Mouse (Mus musculus): ENCODE measurements around the gene Tap1.

GRCm38 (mm10) chr17:34238706-34239105 lies 51.4 kb downstream of the Tap1 start, which contains the start of gene H2-Ob:
- TF ChIP-seq TAL1 (IDR thresholded peaks at IDR 0.05; ENCODE audit: low read length) (no peak), GATA1 (IDR thresholded peaks at IDR 0.05; ENCODE audit: low read length) (no peak)
